Mouse (Mus musculus): ENCODE measurements around the gene Bnip2.

DNA sequence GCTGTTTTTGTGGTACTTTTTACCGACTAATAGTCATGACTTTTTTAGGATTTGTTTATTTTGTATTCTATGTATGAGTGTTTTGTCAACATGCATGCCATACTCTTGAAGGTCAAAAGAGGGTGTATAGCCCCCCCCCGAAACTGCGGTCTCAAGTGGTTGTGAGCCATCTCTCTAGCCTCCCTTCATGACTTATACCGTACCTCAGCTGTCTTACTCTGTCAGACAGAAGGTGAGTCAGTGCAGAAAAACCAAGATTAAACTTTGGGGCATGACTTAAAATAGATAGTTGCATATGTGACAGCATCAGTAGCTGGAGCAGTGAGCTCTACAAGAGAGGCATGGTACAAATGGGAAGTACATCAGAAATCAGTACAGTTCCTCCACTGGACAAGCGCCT lies 5.3 kb downstream of the Bnip2 start:
- no peak for TF ChIP-seq POLR2A (IDR thresholded peaks at IDR 0.05; ENCODE audit: low read depth, low read length)
- TF ChIP-seq CTCF (IDR thresholded peaks at IDR 0.05; ENCODE audit: extremely low read depth, insufficient read depth, insufficient read length, insufficient replicate concordance): no peak
